Mouse (Mus musculus): ENCODE results near the gene P2rx1. TPM values are rescaled to one million over a fixed set of nuclear protein-coding genes. Genes with fewer than 3 reads are reported as not detected.

The P2rx1 gene
- polyA plus RNA-seq, 2 experiments from 2014 or later = 0.39 TPM; not detected in 1

DNA sequence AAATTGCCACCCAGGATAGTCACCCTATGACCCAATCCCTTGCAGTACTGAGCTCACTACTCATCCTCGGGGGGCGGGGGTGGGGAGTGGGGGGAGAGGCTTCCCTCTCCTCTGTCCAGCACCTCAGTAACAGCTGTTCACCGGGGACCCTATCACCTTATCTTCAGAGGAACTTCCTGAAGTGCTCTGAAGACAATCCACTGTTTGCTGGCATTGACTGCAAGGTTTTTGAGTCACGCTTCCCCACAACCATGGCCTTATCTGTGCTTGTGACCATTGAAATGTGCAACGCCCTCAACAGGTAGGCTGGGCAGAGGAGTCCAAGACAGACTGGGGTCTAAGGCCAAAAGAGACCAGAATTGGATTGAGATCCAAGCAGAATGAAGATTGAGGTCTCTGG is 11.1 kb upstream of the P2rx1 start:
- ATAC-seq = no peak

DNA sequence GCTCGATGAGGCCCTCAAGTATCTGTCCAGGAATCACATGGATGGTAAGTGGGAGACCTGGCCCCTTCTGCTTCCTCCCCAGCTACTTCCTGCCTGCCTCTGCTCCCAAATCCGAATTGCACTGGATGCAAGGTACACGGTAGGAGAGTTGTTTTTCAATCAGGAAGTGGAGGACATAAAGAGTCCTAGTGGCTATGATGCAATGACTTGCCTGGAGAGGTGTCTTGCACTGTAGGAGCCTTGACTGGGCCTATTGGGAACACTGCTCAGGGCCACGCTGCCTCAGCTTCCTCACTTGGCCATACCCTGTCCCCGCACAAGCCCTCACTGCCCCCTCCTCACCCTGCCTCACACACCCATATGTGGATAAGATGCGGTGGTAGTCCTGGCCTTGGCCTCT is 9.9 kb upstream of the P2rx1 start:
- ATAC-seq = no peak

DNA sequence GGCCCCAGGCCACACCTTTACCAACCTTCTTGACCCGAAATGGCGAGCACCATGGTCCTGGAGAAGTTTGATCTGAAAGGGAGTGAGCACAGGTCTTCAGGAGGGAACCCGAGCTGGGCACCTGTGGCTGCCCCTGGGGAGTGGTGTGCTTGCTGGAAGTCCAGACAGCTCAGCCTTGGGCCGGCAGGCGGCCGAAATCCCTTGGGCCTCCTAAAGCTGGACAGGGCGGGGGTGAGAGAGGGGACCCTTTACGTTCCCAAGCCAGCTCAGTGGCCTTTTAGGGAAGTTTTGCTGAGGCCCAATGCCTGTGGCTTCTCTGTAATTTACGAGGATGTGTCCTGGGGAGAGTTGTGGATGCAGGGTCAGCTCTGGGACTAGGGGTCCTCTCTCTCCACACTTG is 8.2 kb upstream of the P2rx1 start:
- ATAC-seq = no peak

DNA sequence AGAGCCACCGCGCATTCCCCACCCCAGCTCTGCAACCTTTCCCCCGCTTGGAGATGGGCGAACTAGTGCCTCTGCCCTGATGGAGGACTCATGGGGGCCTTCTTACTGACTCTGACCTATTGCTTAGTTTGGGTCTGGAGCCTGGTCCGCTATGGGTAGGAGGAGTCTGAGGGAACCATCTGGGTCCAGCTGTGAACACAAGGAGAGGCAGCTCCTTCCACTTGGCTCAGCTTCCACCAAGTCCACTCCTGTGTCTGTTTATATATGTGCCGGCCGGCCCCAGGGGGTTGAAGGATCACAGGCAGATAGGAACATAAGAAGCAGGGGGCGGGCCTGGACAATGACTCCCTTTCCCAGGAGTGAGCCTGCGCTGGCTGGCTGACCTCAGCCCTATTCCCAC is 6.9 kb upstream of the P2rx1 start:
- ATAC-seq = no peak

DNA sequence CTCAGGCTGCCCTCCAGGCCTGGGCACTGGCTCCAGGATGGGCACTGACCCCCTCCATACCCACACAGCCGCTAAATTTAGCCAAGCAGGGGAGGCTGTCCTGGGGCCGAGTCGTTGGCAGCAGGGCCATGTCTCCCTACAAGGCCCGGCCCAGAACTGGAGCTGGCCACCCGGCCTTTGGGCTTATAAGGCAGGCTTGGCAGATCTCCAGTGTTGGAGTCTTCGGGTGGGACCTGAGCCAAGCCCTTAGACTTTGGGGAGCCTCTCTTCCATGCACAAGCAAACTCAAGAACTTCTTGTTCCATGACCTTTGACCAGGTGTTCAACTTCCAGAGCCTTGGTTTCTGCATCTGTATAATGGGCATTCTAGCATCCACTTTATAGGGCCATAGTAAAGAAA is 2.6 kb upstream of the P2rx1 start:
- ATAC-seq = no peak

DNA sequence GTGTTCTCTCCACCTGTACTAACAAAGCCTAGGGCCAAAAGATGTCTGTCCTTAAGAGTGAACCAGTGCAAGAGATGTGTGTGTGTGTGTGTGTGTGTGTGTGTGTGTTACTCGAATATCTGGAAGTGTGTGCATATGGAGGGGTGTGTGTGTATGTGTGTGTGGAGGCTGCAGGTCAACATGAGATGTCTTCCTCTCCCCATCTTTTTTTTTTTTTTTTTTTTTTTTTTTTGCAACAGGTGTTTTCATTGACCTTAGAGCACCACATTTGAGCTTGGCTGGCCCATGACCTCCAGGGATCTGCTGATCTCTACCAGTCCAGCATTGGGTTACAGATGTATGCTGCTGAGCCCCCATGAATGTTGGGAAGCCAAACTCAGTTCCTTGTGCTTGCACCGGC is 2.1 kb upstream of the P2rx1 start:
- ATAC-seq = no peak

DNA sequence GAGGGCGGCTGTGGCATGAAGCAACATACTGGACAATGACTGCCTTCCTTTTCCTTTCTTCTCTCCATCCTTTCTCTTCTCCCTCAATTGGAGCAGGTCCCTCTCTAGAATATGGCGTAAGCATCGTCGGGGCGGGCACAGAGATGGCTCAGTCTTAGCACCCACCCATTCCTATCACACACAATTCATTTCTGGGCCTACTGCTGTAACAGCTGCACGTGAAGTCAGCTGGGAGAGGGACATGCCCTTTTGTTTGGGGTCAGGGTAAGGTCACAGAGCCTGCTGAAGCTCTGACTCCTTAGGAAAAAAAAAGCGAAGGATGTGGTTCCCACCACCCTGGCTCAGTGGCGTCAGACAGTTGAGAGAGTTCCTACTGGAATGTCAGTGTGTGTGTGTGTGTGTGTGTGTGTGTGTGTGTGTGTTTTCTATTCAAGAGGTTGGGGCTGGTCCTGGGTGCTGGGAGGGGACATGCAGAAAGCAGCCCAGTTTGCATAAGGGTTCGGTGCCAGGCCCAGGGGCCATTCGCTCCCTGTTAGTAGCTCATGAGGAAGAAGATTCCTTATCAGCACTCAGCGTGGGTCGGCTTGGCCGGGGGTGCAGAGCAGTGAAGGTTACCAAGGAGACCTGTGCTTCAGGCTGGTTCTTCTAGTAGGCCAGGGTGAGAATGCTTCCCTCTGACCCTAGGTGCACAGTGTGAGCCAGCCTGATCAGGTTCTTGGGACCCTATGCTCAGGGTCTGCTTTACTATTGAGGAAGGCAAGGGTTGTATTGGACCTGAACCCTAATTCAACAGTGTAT is 1.2 kb upstream of the P2rx1 start:
- no peak for ATAC-seq

DNA sequence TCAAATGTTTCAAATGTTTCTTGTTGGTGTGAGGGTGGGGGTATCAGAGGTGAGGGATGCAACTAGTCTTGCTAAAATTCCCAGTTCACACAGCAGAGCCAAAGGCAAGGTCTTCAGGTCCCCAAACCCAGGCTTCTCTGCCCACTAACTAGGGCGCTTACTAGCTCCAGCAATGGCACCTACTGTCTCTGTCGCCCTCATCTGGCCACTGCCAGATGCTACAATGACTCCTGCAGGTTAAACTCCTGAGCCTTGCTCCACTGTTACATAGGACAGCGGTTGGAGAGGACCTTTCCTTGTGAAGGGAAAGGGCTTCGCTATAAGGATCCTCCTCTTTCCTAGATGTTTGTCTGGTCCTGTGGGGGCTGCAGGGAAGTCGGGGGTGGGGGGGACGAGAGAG is 2.1 kb downstream of the P2rx1 start:
- peak; percentile 64 for ATAC-seq

DNA sequence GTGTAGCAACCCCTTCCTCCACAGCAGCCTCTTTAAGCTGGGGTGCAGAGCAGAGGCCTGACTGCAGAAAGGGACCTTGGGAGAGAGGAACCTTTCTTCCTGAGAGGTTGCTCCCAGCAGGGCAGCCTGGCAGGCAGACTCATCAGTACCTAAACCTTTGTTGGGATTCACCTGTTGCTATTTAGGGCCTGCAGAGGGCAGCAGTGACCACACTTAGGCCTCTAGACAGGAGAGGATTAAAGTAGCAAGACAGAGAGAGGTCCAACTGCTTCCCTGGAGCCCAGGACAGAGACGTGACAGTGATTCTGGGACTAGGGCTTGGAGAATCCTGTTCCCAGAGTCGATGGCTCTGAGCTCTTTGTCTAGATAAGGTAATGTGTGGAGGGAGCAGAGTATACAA is 7.5 kb downstream of the P2rx1 start:
- ATAC-seq = peak; percentile 79

DNA sequence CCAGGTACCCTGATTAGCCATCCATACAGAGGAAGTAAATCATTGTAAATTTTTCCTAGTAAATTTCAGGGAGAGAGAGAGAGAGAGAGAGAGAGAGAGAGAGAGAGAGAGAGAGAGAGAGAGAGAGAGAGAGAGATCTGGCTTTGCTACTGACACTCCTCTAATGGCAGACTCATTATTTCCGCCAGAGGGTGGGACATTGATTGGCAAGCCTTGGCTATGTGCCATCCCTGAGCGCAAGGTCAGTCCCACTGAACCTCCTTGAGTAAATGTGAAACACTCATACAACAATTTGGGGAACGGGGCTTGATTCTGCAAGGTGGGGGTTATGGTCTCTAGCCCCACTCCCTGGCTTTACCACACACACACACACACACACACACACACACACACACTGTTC is 8.2 kb downstream of the P2rx1 start:
- ATAC-seq = no peak

DNA sequence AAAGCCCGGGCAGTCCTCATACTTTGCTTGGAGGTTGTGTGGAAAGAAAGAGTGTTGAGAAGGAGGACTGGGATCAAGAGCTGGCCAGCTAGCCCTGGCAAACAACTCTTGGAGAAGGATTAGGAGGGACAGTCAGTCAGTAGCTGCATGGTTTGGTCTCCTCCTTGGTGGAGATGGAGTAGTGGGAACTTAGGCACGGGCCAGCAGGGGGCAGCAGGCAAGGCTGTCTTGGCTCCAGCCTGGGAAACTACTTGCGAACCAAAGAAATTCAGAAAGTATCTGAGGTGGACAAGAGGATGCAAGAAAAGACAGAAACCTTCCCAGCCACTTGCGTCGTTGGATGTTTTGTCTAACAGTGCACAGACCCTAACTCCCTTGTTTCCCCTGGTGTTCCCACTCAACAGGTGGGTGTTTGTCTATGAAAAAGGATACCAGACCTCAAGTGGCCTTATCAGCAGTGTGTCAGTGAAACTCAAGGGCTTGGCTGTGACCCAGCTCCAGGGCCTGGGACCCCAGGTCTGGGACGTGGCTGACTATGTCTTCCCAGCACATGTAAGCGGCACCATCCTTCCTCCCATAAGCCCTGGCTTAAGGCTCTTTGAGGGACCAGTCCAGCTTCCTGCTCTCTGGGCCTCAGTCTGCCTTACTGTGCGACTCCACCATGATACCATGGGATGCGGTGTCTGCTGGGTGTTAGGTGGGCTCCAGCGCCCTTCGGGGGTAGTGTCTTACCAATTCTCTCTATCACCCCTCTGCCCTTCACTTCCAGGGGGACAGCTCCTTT is 9.0 kb downstream of the P2rx1 start:
- peak; percentile 53 for ATAC-seq

DNA sequence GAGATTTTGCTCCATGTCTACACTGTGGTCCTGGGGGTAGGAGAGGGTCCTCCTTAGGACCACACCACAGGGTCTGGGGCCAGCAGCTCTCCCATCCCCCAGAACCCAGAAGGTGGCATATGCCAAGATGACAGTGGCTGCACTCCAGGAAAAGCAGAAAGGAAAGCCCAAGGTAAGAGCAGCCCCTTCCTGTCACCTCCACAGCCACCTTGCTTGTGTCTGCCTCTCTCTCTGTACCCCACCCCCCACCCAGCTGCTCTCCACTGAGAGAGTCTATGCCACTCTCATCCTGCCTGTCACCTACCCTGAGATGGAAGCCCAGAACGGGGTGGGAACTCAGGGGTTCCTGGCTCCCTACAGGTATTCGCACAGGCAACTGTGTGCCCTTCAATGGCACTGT is 9.9 kb downstream of the P2rx1 start:
- ATAC-seq = no peak

DNA sequence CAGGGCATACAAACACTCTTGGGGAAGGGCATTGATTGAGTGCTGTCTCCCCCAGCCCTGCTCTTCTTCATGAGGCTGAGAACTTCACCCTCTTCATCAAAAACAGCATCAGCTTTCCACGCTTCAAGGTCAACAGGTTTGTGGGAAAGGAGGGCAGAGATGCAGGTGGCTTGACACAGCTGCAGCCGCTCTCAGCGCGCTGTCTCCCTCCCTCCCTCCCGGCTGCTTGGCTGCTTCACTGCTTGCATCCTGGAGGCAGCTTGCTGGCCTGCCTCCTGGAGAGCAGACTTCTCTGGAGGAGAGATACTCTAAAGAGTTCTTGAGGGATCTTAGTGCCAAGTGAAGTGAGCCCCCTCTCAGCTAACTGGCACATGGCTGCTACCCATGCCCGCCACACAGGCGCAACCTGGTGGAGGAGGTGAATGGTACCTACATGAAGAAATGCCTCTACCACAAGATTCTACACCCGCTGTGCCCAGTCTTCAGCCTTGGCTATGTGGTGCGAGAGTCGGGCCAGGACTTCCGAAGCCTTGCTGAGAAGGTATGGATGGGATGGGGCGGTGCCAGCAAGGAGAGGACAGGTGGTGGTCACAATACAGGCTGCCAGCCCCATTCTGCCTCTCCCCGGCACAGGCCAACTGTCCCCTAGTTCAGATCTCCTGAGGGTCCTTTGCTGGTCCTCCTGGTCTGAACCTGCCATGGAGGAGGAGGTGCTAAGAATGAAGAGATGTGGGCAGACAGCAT is 10.8 kb downstream of the P2rx1 start:
- no peak for ATAC-seq

DNA sequence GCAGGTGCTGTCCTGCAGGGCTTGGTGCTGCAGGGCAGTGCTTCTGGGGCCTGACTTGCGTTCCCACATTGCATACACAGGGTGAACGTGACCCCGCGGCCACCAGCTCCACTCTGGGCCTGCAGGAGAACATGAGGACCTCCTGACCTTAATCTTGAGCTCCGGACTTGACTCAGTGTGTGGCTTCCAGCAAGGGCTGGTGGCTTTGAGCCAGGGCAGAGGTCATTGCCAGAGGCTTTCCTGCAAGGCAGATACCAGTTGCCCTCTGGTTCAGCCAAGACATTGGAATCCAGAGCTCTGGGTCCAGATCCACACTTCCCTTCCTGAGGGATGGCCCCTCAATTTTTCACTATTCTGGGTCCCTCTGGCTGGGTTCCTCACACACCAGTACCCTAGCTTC is 15.1 kb downstream of the P2rx1 start:
- no peak for ATAC-seq

DNA sequence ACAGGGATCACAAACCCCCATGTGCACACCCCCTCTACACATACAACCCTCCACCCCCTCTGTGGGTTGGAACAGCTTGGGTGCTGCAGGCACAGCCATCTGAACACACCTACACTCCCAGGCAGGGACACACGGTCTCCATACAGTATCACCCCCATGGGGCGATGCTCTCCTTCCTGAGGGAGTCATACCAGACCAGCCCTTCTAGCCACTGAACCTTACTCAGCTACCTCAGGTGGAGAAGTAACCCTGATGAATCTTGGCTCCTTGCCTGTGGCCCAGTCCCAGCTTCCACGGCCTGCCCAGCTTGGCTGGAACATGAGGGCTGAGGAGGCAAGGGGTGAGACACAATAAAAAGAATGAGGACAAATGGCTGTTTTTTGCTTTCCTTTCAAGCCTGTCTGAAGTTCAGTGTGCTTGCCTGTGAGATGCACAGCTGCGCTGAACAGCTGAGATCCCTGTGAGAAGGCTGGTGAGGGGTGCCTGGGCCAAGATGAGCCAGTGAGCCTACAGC is 16.0 kb downstream of the P2rx1 start:
- no peak for ATAC-seq

DNA sequence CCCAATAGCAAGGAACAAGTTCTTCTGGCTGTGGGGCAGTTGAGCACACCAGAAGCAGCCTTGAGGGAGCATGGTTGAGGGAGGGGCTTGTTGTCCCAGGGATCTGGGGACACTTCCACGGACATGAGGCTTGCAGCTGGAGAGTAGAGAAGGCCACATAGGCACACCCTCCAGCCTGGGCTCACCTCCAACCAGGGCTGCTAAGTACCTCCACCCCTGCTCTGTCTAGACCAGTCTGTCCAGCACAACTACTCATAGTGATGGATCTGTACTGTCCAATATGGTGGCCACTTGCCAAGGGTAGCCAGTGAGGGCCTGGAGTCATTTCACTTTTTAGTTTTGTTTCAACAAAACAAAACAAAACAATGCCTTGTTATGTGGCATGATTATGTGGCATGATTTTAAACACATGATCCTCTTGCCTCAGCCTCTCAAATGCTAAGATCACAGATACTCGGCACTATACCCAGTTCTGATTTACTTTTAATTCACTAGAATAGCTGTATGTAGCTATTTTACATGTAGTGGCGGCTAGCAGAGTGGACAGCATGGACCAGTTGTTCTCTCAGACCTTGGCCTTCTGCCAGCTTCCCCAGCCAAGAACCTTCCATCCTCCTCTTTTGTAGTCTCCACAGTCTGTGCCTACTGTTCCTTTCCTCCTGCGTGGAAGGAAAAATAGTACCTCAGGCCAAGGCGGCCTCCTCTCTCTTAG is 16.6 kb downstream of the P2rx1 start:
- ATAC-seq = no peak

DNA sequence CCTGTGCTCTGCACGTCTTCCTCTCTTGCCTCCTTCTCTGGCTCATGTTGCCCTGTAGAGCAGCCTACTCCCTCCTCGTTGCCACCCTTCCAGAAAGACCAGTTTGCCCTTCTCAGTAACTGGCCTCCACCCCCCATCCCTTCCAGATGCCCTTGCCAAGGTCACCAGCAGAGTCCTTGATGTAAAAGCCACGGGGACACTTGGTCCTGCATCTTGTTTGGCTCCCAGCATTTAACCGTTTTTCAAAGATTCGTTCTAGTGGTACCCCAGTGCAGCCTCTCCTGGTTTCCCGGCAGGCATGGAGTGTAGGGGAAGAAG is 17.2 kb downstream of the P2rx1 start:
- no peak for ATAC-seq

DNA sequence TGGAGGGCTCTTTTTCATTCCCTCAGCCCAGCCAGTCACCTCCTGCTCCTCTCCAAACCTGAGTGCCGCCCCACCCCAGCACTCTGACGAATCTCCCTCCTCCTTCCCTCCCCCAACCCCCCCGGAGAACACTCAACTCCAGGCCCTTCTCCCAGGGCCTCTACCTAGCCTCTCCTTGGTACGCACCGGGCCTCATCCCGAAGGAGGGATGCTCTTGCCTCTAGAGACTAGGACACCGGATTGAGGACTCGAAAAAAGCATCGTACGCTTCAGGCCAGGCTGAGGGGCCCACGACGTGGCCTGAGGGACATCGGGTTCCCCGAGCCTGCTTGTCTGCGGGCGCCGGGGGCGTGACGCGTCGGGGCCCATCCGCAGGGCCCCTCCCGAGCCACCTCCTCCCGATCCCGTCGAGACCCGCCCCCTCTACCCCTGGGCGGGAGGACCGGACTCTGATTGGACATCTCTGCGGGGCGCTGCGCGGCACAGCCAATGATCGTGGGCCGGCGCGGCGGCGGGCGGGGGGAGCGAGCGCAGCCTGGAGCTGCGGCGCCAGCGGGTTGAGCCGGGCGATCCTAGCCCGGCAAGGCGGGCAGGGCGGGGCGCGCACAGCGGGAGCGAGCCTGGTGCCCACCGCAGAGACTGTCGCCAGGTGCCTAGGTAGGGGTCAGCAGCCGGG is 19.7 kb downstream of the P2rx1 start, which contains the start of gene Camkk1:
Gene Camkk1, plus strand, starts transcription at position 538 of the 676 bp plus-strand sequence.
- peak; percentile 91 for ATAC-seq

DNA sequence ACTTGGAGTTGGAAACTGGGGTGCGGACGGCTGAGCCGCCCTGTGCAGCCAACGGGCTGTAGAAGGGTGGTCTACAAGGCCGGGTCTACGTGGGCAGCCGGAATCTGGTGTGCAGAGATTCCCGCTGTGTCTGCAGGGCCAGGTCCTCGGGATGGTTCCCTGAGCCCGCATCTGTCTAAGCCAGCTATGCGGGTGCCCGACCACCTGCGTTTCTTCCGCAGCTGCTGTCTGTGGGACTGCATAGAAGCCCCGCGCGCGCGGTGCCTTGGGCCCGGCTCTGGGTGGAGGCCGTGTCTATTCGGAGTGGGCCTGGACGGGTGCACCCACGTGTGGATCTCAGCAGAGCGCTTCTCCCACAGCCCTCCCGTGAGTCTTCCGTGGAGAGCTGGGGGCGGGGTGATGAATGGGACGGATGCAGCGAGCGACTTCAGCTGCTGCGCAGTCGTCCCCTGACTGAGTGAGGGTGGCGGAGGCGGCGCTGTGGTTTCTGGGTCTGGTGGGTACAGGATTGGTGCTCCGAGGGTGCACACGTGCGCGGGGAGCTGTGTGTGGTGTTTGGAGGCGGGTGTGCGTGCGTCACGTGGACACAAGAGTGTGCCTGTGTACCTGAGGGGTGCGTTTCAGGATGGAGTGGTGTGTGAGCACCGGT is 20.4 kb downstream of the P2rx1 start:
- ATAC-seq = peak; percentile 81

DNA sequence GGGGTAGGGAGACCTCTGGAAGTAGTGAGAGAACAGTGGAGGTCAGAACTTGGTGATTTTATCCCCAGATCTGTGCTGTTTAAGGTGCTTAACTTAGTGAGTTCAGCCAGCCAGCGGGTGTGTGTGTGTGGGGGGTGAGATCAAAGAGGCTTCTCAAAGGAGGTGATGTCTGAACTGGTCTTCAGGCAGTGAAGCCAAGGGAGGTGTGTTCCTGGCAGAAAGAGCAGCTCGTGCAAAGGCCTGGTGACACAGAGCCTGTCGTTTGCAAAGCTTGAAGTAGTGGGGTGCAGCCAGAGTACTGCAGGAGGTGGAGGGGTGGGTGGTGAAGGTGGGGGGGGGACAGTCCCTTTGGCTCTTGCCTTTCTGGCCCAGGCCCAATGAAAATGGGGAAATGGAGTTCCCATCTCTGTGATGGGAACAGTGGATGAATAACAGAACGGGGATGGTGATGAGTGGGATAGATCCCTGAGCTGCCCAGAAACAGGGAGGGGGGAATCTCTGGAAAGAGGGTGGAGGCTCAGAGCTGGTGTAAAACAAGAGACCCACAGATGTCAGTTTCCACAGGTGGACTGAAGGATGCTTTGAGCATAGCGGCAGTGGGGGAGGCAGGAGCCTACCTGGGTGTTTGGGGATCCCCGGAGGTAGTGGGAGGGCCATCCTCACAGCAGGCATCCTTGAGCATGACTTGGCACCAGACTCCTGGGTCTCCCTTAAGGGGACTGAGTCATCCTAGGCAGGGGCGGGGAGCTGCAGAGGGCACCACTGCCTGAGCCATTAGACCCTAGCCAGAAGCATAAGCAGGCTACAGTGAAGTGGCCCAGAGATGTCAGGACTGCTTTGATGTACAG is 22.3 kb downstream of the P2rx1 start:
- ATAC-seq = no peak

DNA sequence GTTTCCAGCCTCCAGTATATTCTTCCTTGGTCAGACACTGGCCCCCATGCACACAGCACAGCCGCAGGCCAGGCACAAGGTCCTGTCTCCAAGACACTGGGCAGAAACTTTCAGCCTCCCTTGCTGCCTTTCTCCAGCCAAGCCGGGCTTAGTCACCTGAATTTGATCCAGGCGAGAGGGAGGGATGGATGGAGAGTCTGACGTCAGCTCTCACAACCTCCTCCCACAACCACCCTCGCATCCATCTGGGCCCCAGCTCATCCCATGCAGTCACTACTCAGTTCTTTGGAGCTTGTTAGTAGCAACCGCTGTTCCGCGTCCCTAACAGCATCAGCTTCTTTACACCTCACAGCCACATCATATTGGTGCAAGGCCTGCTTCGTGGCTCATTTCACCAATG is 24.2 kb downstream of the P2rx1 start:
- no peak for ATAC-seq
